Mouse (Mus musculus) CD4-positive, CD25-positive, alpha-beta regulatory T cell, adult 4 months (primary cell): ENCODE data around the gene Chrm3. TPM values are rescaled to one million over a fixed set of nuclear protein-coding genes. Genes with fewer than 3 reads are reported as not detected.

Source experiments
- ATAC-seq: one replicate; pipeline ENCODE4 v1.8.0; 2017
- polyA plus RNA-seq, 2 experiments: library from polyadenylated mRNA; unstranded; fragments of 100-300 nt; shearing (Covaris generic); gene quantifications; one replicate each; pipeline ENCODE4 v1.2.1; 2017

Chrm3 gene
- polyA plus RNA-seq, 2 experiments from 2014 or later: 0.43 to 0.54 TPM

- ATAC-seq: no peak
These were observed 472.4 kb downstream of the Chrm3 start for GRCm38 (mm10) chr13:9888284-9888683.

GRCm38 (mm10) chr13:9887261-9887660 is 473.4 kb downstream of the Chrm3 start:
- no peak for ATAC-seq

GRCm38 (mm10) chr13:9886465-9887135 is 474.0 kb downstream of the Chrm3 start:
- no peak for ATAC-seq

GRCm38 (mm10) chr13:9882362-9883282 is 478.0 kb downstream of the Chrm3 start:
- peak; percentile 90 for ATAC-seq

GRCm38 (mm10) chr13:9881930-9882329 is 478.7 kb downstream of the Chrm3 start:
- no peak for ATAC-seq

- no peak for ATAC-seq
These were observed 480.2 kb downstream of the Chrm3 start for GRCm38 (mm10) chr13:9880401-9880800.

GRCm38 (mm10) chr13:9878596-9879010 is 482.0 kb downstream of the Chrm3 start:
- ATAC-seq: no peak

GRCm38 (mm10) chr13:9873377-9873776 is 487.3 kb downstream of the Chrm3 start:
- ATAC-seq: no peak

GRCm38 (mm10) chr13:9866161-9866560 is 494.5 kb downstream of the Chrm3 start:
- no peak for ATAC-seq

- ATAC-seq: no peak
These were observed 513.1 kb downstream of the Chrm3 start for GRCm38 (mm10) chr13:9847515-9847914.

GRCm38 (mm10) chr13:9846543-9847434 is 513.9 kb downstream of the Chrm3 start:
- peak; percentile 93 for ATAC-seq

GRCm38 (mm10) chr13:9834146-9834679 is 526.4 kb downstream of the Chrm3 start:
- ATAC-seq: peak; percentile 60

- ATAC-seq: peak; percentile 75
These were observed 534.4 kb downstream of the Chrm3 start for GRCm38 (mm10) chr13:9826227-9826626.
